Mouse (Mus musculus) mouse trophoblast stem cell (cell line): ENCODE data around the gene Sugp2.

ENCODE experiments used
- in situ Hi-C, 2 experiments: fragments of 300-500 bp; cut with MseI, MboI; formaldehyde crosslinking; loops; 2 replicates in 1 of 2; 3 replicates in 1 of 2; pipeline ENCODE4 v1.15.1; 2025

Sugp2 gene

GRCm38 (mm10) chr8:70220911-70221310 lies 13.1 kb upstream of the Sugp2 start:
- in situ Hi-C loops: no loop called here

- in situ Hi-C loops: no loop called here
Observed at GRCm38 (mm10) chr8:70222041-70222440, 12.0 kb upstream of the Sugp2 start.

- in situ Hi-C loops: no loop called here
Observed at GRCm38 (mm10) chr8:70223341-70223740, 10.7 kb upstream of the Sugp2 start.

- in situ Hi-C loops: no loop called here
Observed at GRCm38 (mm10) chr8:70227997-70228396, 6.0 kb upstream of the Sugp2 start.

GRCm38 (mm10) chr8:70230837-70231236 lies 3.2 kb upstream of the Sugp2 start:
- in situ Hi-C loops: no loop called here

- in situ Hi-C loops: no loop called here
Observed at GRCm38 (mm10) chr8:70233606-70234005, 420 bp upstream of the Sugp2 start.

- in situ Hi-C loops: no loop called here
Observed at GRCm38 (mm10) chr8:70234781-70235128, 729 bp downstream of the Sugp2 start.

- in situ Hi-C loops: no loop called here
Observed at GRCm38 (mm10) chr8:70237842-70238241, 3.8 kb downstream of the Sugp2 start.

GRCm38 (mm10) chr8:70240642-70241041 lies 6.6 kb downstream of the Sugp2 start:
- in situ Hi-C loops: no loop called here

GRCm38 (mm10) chr8:70246622-70247021 lies 12.6 kb downstream of the Sugp2 start:
- in situ Hi-C loops: no loop called here

- in situ Hi-C loops: no loop called here
Observed at GRCm38 (mm10) chr8:70247841-70248240, 13.8 kb downstream of the Sugp2 start.

GRCm38 (mm10) chr8:70254628-70255027 lies 20.6 kb downstream of the Sugp2 start:
- in situ Hi-C loops: no loop called here

- in situ Hi-C loops: no loop called here
Observed at GRCm38 (mm10) chr8:70257456-70257855, 23.4 kb downstream of the Sugp2 start.

GRCm38 (mm10) chr8:70258600-70258999 lies 24.6 kb downstream of the Sugp2 start:
- in situ Hi-C loops: no loop called here

GRCm38 (mm10) chr8:70259043-70259442 lies 25.0 kb downstream of the Sugp2 start:
- in situ Hi-C loops: no loop called here

GRCm38 (mm10) chr8:70267674-70268073 lies 33.6 kb downstream of the Sugp2 start:
- in situ Hi-C loops: no loop called here

- in situ Hi-C loops: no loop called here
Observed at GRCm38 (mm10) chr8:70268311-70268710, 34.3 kb downstream of the Sugp2 start.

- in situ Hi-C loops: no loop called here
Observed at GRCm38 (mm10) chr8:70268799-70269565, 35.0 kb downstream of the Sugp2 start.

GRCm38 (mm10) chr8:70272949-70273348 lies 38.9 kb downstream of the Sugp2 start:
- in situ Hi-C loops: no loop called here

GRCm38 (mm10) chr8:70274350-70274749 lies 40.3 kb downstream of the Sugp2 start:
- in situ Hi-C loops: no loop called here

- in situ Hi-C loops: no loop called here
Observed at GRCm38 (mm10) chr8:70276476-70276875, 42.5 kb downstream of the Sugp2 start.

GRCm38 (mm10) chr8:70278175-70278574 lies 44.1 kb downstream of the Sugp2 start:
- in situ Hi-C loops: no loop called here

GRCm38 (mm10) chr8:70279266-70279665 lies 45.2 kb downstream of the Sugp2 start:
- in situ Hi-C loops: no loop called here

- in situ Hi-C loops: no loop called here
Observed at GRCm38 (mm10) chr8:70281001-70281400, 47.0 kb downstream of the Sugp2 start.
